Mouse (Mus musculus) lung, postnatal 0 days (tissue): ENCODE results near the gene Gm28051. TPM values are rescaled to one million over a fixed set of nuclear protein-coding genes. Genes with fewer than 3 reads are reported as not detected.

Source experiments
- ATAC-seq: fragments of 200-750 bp; cut with Nextera tagmentation; 2 replicates; pipeline ENCODE4 v1.8.0; 2017; ENCODE audit warnings: moderate library complexity
- DNase-seq: peaks from one replicate; pipeline ENCODE4 v3.0.0-alpha.2; 2016; ENCODE audit warnings: low spot score
- H3K27ac ChIP-seq: fragments of 300-500 bp; sonication (generic); 2 replicates; pipeline ENCODE4 v1.5.1; 2014; ENCODE audit warnings: antibody characterized with exemption, mild to moderate bottlenecking, low read length, mixed read lengths
- H3K27me3 ChIP-seq: fragments of 300-500 bp; sonication (generic); replicated peaks from 2 replicates; pipeline ENCODE4 v1.6.1; 2014; ENCODE audit warnings: low read length, mixed read lengths; ENCODE audit not compliant: insufficient read depth
- H3K36me3 ChIP-seq: fragments of 300-500 bp; sonication (generic); 2 replicates; pipeline ENCODE4 v1.6.1; 2014; ENCODE audit warnings: low read length, mixed read lengths; ENCODE audit not compliant: insufficient read depth
- H3K4me1 ChIP-seq: fragments of 300-500 bp; sonication (generic); 2 replicates; pipeline ENCODE4 v1.6.1; 2014; ENCODE audit warnings: antibody characterized with exemption, low read depth, low read length, mixed read lengths; ENCODE audit not compliant: insufficient read depth
- H3K4me2 ChIP-seq: fragments of 300-500 bp; sonication (generic); replicated peaks from 2 replicates; pipeline ENCODE4 v1.6.1; 2014; ENCODE audit warnings: low read depth, mild to moderate bottlenecking, low read length, moderate library complexity, mixed read lengths
- H3K4me3 ChIP-seq: fragments of 300-500 bp; sonication (generic); 2 replicates; pipeline ENCODE4 v1.5.1; 2014; ENCODE audit warnings: low read depth, low read length
- H3K9ac ChIP-seq: fragments of 300-500 bp; sonication (generic); replicated peaks from 2 replicates; pipeline ENCODE4 v1.6.1; 2014; ENCODE audit warnings: low read depth, mild to moderate bottlenecking
- H3K9me3 ChIP-seq: fragments of 300-500 bp; sonication (generic); 2 replicates; pipeline ENCODE4 v1.6.1; 2016; ENCODE audit warnings: low read length, mixed read lengths
- CTCF ChIP-seq: IDR thresholded peaks from 2 replicates; pipeline ENCODE4 v1.5.1; 2016; ENCODE audit warnings: antibody characterized with exemption, mild to moderate bottlenecking
- EP300 ChIP-seq: IDR thresholded peaks from 2 replicates; pipeline ENCODE4 v1.6.1; 2016; ENCODE audit warnings: antibody characterized with exemption, mild to moderate bottlenecking, control low read depth
- WGBS: fragments of 180-500 bp; shearing (Covaris S2); extraction: QIAGEN DNeasy Blood & Tissue Kit; methylation state at CpG from one replicate; pipeline ENCODE4 v1.1.7; 2014; 5-methylcytosine and 5-hydroxymethylcytosine counted together
- polyA plus RNA-seq: library from polyadenylated mRNA; unstranded; fragments of >200 nt; fragmentation: Nextera tagmentation; extraction: Ambion mirVana; gene quantifications from 2 replicates; pipeline ENCODE4 v1.2.1, GENCODE M21; 2015

Gm28051 gene
- polyA plus RNA-seq, 1 experiment from 2014 or later: not detected

GRCm38 (mm10) chr12:102678820-102679219 lies 78.7 kb downstream of the Gm28051 start:
- DNase-seq (no peak), ATAC-seq (no peak)
- WGBS: 60% methylated on average over 6 of the region's 6 CpGs

GRCm38 (mm10) chr12:102677089-102677488 lies 80.5 kb downstream of the Gm28051 start:
- Histone ChIP-seq H3K36me3 (no peaks in the 10 kb centered on the region), H3K27me3 (no peaks in the 10 kb centered on the region), H3K9ac (no peak overlapping the region), H3K4me3 (no peak overlapping the region), H3K9me3 (no peaks in the 10 kb centered on the region), H3K27ac (no peak overlapping the region), H3K4me2 (no peak overlapping the region), H3K4me1 (peaks cover 2% of the 10 kb centered on the region; the same call in 1 of the 2 replicates)
- ATAC-seq (no peak), DNase-seq (no peak)
- TF ChIP-seq EP300: no peak
- TF ChIP-seq CTCF: no peak
- 65% methylated on average over 3 of the region's 3 CpGs for WGBS

More at GRCm38 (mm10) chr12:102678820-102679219, 78.7 kb downstream of the Gm28051 start:
- Histone ChIP-seq H3K9me3 (no peaks in the 10 kb centered on the region), H3K27ac (no peak overlapping the region), H3K4me1 (no peaks in the 10 kb centered on the region), H3K36me3 (no peaks in the 10 kb centered on the region), H3K4me2 (no peak overlapping the region), H3K9ac (no peak overlapping the region), H3K4me3 (no peak overlapping the region), H3K27me3 (no peaks in the 10 kb centered on the region)
- TF ChIP-seq CTCF (no peak), EP300 (no peak)

- H3K9ac ChIP-seq: no peak overlapping the region
These were observed 83.0 kb downstream of the Gm28051 start for GRCm38 (mm10) chr12:102674556-102674955.

GRCm38 (mm10) chr12:102674123-102674522 lies 83.4 kb downstream of the Gm28051 start:
- Histone ChIP-seq H3K9me3 (no peaks in the 10 kb centered on the region), H3K4me2 (no peak overlapping the region), H3K36me3 (no peaks in the 10 kb centered on the region), H3K4me3 (no peak overlapping the region), H3K9ac (no peak overlapping the region), H3K27ac (no peak overlapping the region), H3K4me1 (peaks cover 3% of the 10 kb centered on the region; the same call in 1 of the 2 replicates), H3K27me3 (no peaks in the 10 kb centered on the region)
- DNase-seq: no peak
- TF ChIP-seq EP300 (no peak), CTCF (no peak)
- 83% methylated on average over 13 of the region's 13 CpGs for WGBS
- ATAC-seq: no peak

More at GRCm38 (mm10) chr12:102674556-102674955, 83.0 kb downstream of the Gm28051 start:
- no peaks in the 10 kb centered on the region for H3K36me3 ChIP-seq
- H3K4me1 ChIP-seq: peaks cover 3% of the 10 kb centered on the region; the same call in 1 of the 2 replicates
- ATAC-seq (no peak), DNase-seq (no peak)
- no peak overlapping the region for H3K4me3 ChIP-seq
- no peaks in the 10 kb centered on the region for H3K9me3 ChIP-seq
- WGBS: 83% methylated on average over 10 of the region's 10 CpGs
- TF ChIP-seq CTCF (no peak), EP300 (no peak)
- H3K4me2 ChIP-seq: no peak overlapping the region
- H3K27me3 ChIP-seq: no peaks in the 10 kb centered on the region
- H3K27ac ChIP-seq: no peak overlapping the region

GRCm38 (mm10) chr12:102672857-102673839 lies 84.4 kb downstream of the Gm28051 start:
- no peaks in the 10 kb centered on the region for H3K9me3 ChIP-seq
- ATAC-seq (no peak), DNase-seq (no peak)
- H3K27me3 ChIP-seq: no peaks in the 10 kb centered on the region
- 69% methylated on average over 20 of the region's 20 CpGs for WGBS
- TF ChIP-seq CTCF: no peak
- TF ChIP-seq EP300: no peak
- H3K9ac ChIP-seq: no peak overlapping the region
- H3K36me3 ChIP-seq: no peaks in the 10 kb centered on the region
- peaks cover 3% of the 10 kb centered on the region; the same call in 1 of the 2 replicates for H3K4me1 ChIP-seq
- no peak overlapping the region for H3K4me2 ChIP-seq
- H3K27ac ChIP-seq: no peak overlapping the region
- H3K4me3 ChIP-seq: no peak overlapping the region

GRCm38 (mm10) chr12:102672176-102672575 lies 85.4 kb downstream of the Gm28051 start:
- no peaks in the 10 kb centered on the region for H3K36me3 ChIP-seq
- TF ChIP-seq EP300 (no peak), CTCF (no peak)
- ATAC-seq: no peak
- no peak for DNase-seq
- no peaks in the 10 kb centered on the region for H3K27me3 ChIP-seq
- no peaks in the 10 kb centered on the region for H3K9me3 ChIP-seq
- 22% methylated on average over 8 of the region's 8 CpGs for WGBS
- no peak overlapping the region for H3K4me3 ChIP-seq
- H3K9ac ChIP-seq: no peak overlapping the region
- no peak overlapping the region for H3K27ac ChIP-seq
- H3K4me2 ChIP-seq: no peak overlapping the region
- peaks cover 3% of the 10 kb centered on the region; the same call in 1 of the 2 replicates for H3K4me1 ChIP-seq
